Mouse (Mus musculus): Measurements from ENCODE around the gene Svopl.

Gene Svopl

DNA sequence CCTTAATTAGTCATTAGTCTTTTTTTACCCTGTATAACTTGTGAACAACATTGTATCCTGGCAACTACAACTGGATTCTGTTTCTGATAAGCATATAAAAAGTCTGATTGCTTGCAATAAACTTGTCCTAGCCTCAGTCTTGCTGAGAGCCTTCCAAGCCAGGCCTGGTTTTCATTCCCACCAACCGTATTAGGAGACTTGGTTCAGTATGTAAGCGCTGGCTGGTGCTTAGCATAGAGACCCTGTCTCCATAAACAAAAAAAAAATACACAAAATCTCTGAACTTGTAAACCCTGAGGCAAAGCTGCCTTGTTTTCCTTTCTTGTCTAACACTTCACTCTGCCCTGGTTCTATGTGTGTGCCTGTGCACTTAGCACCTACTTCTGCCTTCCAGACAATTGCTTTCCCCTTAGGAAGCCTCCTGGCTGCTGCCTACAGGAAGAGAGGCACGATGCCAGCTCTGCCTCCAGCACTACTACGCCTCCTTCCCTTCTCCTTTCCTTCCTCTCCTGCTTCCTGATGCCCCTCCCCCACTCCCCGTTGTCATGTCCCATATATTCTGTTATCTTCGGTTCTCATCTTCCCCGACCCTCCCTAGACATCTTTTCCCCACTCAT is 14.8 kb downstream of the Svopl start:
- no peak for DNase-seq (ENCODE audit: low read depth in 1 of 2, low spot score in 2 of 2)

DNA sequence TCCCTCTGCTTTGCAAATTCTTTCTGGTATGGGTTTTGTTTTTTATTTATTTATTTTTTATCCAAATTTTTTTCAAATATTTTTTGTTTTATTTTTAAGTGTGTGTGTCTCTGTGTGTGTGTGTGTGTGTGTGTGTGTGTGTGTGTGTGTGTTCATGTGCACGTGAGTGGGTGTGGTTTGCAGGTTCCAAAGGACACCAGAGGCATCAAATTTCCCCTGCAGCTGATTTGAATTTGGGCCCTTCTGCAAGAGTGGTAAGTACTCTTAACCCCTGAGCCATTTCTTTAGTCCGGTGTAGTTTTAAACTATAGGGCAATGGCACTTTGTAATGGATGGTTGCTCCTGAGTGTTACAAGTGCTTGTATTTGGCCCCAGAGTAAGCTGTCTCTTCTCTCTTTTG is 18.6 kb downstream of the Svopl start:
- DNase-seq (ENCODE audit: low read depth in 1 of 2, low spot score in 2 of 2): no peak

DNA sequence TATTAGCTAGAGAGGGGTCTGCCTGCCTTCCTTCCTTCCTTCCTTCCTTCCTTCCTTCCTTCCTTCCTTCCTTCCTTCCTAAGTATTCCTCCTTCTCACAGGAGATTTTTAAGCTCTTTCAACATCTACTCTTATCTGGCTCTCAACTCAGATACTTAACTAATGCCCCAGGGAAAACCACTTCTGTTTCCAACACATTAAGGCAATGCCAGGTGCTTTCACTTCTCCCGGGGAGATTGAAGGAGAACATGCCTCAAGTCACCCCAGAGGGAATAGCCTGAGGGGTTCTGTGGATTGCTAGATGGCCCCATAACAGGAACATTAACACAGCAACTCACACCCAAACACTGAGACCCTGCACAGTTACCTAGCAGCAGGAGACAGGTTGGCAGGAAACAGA is 19.0 kb downstream of the Svopl start:
- DNase-seq (ENCODE audit: low read depth in 1 of 2, low spot score in 2 of 2): no peak

DNA sequence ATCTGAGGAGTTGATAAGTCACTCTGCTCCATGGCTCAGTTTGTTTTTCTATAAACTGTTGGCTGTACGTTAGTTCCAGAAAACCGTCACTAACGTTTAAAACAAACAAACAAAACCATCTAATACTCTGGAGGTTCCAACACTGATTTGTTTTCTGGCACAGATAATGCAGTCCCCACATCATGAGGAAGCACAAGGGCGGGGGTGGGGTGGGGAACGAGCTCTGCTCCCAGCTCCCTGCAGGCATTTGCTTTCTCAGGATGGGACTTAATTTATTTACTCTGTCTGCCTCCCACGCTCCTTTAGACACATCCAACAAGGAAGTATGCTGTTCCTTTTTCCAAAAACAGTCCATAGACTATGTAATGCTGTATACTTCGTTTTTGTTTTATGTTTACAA is 23.5 kb downstream of the Svopl start:
- DNase-seq (ENCODE audit: low read depth in 1 of 2, low spot score in 2 of 2): no peak

DNA sequence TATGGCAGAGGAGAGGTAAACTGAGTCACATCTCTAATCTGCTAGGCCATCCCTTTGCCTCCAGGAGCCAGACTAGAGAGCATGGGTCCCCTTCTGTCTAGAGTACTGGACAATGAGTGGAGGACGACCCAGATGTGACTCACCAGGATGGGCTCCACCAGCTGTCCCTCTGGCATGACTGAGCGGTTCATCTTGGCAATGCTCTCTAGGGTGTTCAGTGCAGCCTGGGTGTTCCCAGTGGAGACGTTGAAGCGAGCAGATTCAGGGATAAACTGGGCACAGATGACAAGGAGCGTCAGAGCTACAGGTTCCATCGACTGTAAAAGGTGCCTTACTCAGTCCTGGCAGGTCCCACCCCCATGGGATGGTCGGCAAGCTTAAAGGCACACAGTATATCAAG is 25.4 kb downstream of the Svopl start:
- DNase-seq (ENCODE audit: low read depth in 1 of 2, low spot score in 2 of 2): no peak

DNA sequence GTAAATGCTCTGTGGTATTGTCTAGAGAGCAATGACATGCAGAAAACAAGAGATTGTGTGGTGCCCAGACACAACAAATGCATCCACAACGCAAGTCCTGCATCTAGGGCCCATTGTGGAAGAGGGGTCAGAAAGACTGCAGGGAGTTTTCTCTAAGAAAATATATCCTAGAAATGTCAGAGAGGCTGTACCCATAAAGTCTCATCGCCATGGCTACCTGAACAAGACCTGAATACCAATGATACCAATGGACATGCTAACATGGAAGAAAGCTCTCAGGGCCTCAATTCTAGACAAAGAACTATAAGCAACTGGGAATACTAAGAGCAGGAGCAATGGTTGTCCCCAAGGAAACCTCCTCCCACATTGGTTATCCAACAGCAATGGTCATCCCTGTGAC is 34.0 kb downstream of the Svopl start:
- DNase-seq (ENCODE audit: low read depth in 1 of 2, low spot score in 2 of 2): no peak

DNA sequence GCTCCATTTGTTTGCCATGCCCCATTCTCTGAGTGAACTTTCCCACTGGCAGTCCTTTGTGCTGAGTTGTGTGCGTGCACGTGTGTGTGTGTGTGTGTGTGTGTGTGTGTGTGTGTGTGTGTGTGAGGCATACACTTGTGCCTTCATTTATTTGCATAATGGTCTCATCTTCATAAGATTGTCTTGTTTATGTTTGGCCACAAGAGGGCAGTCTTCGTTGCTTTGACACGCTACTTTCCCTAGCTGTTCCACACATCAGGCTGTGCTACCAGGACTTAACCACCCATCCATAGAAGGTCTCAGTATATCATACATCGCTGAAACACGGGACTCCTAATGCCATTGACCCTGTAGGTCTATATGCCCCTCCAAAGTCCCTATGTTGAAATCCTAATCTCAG is 39.3 kb downstream of the Svopl start:
- DNase-seq (ENCODE audit: low read depth in 1 of 2, low spot score in 2 of 2): peak in 1 of 2 experiments; percentile 1

DNA sequence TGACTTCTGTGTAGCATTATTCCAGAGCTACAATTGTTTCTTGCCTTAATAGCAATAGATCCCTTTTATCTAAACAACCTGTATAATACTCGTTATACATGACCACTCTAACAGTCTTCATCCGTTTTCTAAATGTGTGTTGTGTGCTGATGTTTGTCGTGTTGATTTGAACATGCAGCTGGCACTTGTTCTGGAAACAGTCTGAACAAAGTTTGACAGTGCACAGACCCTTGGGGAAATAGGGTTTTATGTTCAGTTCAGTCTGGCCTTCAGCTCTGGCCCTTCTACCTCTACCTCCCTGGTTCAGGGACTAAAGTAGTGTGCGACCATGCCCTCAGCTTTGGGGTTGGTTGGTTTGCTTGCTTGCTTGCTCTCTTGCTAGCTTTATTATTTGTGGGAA is 79.4 kb downstream of the Svopl start:
- no peak for DNase-seq (ENCODE audit: low read depth in 1 of 2, low spot score in 2 of 2)

DNA sequence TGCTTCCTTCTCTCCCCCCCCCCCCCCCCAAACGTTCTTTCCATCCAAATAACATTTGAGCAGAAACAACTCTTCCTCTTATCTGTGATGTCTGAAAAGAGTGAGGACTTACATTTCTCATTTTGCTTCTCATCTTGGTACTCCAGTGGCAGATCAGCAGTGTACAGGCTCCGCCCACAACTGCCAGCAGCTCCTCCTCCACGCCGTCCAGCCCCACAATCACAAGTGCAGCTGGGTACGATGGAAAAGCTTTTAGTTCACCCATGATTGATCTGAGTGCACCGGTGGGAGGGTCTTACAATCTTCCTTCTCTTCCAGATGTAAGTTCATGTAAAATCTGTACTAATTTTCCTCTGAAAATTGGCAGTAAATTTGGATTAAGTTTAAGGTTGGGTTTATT is 95.5 kb downstream of the Svopl start:
- no peak for DNase-seq (ENCODE audit: low read depth in 1 of 2, low spot score in 2 of 2)

DNA sequence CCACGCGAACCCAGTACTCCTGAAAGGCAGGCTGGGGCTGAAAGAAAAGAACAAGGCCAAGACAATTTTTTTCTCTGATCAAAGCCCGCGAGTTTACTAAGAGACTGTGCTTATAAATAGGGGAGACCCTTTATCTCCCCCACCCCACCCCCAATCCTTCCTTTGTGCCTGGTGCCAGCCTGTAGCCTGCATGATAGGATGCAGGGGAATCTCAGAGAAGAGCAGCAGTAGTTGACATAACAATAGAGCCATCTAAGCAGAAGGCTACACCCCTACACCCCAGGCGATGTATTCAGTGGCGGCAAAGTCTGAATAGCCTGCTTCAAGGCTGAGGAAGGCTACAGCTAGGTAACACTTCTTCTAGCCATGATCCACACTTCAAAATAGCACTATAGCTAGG is 110.3 kb downstream of the Svopl start:
- no peak for DNase-seq (ENCODE audit: low read depth in 1 of 2, low spot score in 2 of 2)

Measured in monocyte, adult 2 months (primary cell).